Mouse (Mus musculus): Measurements from ENCODE around the gene Rce1. TPM values are rescaled to one million over a fixed set of nuclear protein-coding genes. Genes with fewer than 3 reads are reported as not detected.
A peak's percentile ranks its signal among the peaks of the same experiment; 100 is the strongest.
"Not testable (repeated sequence)": the region's sequence is repeated elsewhere in the genome, so short reads cannot be mapped to it uniquely, and the experiment has no call there.

Gene Rce1
- polyA plus RNA-seq, 2 experiments from 2014 or later = 45.3 to 50.7 TPM

- no peak for ATAC-seq
These were observed 11.8 kb downstream of the Rce1 start for GRCm38 (mm10) chr19:4613464-4614304.

GRCm38 (mm10) chr19:4612181-4612961, 13.1 kb downstream of the Rce1 start:
- no peak for ATAC-seq

- no peak for ATAC-seq
These were observed 15.3 kb downstream of the Rce1 start for GRCm38 (mm10) chr19:4610109-4610508.

- no peak for ATAC-seq
These were observed 16.9 kb downstream of the Rce1 start for GRCm38 (mm10) chr19:4608511-4608910.

- no peak for ATAC-seq
These were observed 18.0 kb downstream of the Rce1 start for GRCm38 (mm10) chr19:4607406-4607805.

- no peak for ATAC-seq
These were observed 19.8 kb downstream of the Rce1 start for GRCm38 (mm10) chr19:4605654-4606053.

GRCm38 (mm10) chr19:4603801-4604723, 21.4 kb downstream of the Rce1 start:
- ATAC-seq = no peak

- no peak for ATAC-seq
These were observed 23.0 kb downstream of the Rce1 start for GRCm38 (mm10) chr19:4602459-4602858.

- no peak for ATAC-seq
These were observed 29.4 kb downstream of the Rce1 start for GRCm38 (mm10) chr19:4596071-4596470.

GRCm38 (mm10) chr19:4593792-4594522, 31.5 kb downstream of the Rce1 start:
- no peak for ATAC-seq

- ATAC-seq = peak; percentile 68
These were observed 35.4 kb downstream of the Rce1 start for GRCm38 (mm10) chr19:4590025-4590424.

GRCm38 (mm10) chr19:4589081-4589480, 36.4 kb downstream of the Rce1 start:
- ATAC-seq = no peak

- ATAC-seq = no peak
These were observed 37.0 kb downstream of the Rce1 start for GRCm38 (mm10) chr19:4588430-4588829.

- no peak for ATAC-seq
These were observed 38.0 kb downstream of the Rce1 start for GRCm38 (mm10) chr19:4587426-4587825.

GRCm38 (mm10) chr19:4586783-4587182, 38.7 kb downstream of the Rce1 start:
- not testable (repeated sequence) for ATAC-seq

GRCm38 (mm10) chr19:4583856-4584255, 41.6 kb downstream of the Rce1 start:
- ATAC-seq = no peak

GRCm38 (mm10) chr19:4579296-4579695, 46.1 kb downstream of the Rce1 start:
- no peak for ATAC-seq

- no peak for ATAC-seq
These were observed 46.6 kb downstream of the Rce1 start for GRCm38 (mm10) chr19:4578799-4579198.

- ATAC-seq = no peak
These were observed 52.2 kb downstream of the Rce1 start for GRCm38 (mm10) chr19:4573241-4573640.
